Mouse (Mus musculus): ENCODE measurements around the gene Hist1h2ad. TPM values are rescaled to one million over a fixed set of nuclear protein-coding genes. Genes with fewer than 3 reads are reported as not detected.
"Not testable (repeated sequence)": the region's sequence is repeated elsewhere in the genome, so short reads cannot be mapped to it uniquely, and the experiment has no call there.

Hist1h2ad gene
- polyA plus RNA-seq, 1 experiment from 2014 or later = 4.2 TPM

- 74% methylated on average over 3 of the region's 3 CpGs for WGBS
- DNase-seq (ENCODE audit: low spot score) = no peak
- no peaks in the 10 kb centered on the region for H3K36me3 ChIP-seq (ENCODE audit: control insufficient read depth, insufficient read depth, low read length)
- H3K9ac ChIP-seq (ENCODE audit: low read length) = peak overlapping the region; percentile 92; the same call in 1 of the 2 replicates
- peak overlapping the region; percentile 70 for H3K4me2 ChIP-seq (ENCODE audit: low read length)
- no peaks in the 10 kb centered on the region for H3K27me3 ChIP-seq (replicated peaks; ENCODE audit: control insufficient read depth, insufficient read depth, low read length)
- no peak for ATAC-seq (replicated peaks; ENCODE audit: low FRiP score, low TSS enrichment, low read depth)
- peaks cover 16% of the 10 kb centered on the region for H3K4me1 ChIP-seq (replicated peaks; ENCODE audit: control insufficient read depth, insufficient read depth, low read length)
- no peaks in the 10 kb centered on the region for H3K9me3 ChIP-seq (ENCODE audit: control insufficient read depth, low read length)
- no peak overlapping the region for H3K27ac ChIP-seq (ENCODE audit: low read depth)
- H3K4me3 ChIP-seq (ENCODE audit: low read depth, low read length) = peak overlapping the region; percentile 54
These were observed 37.0 kb upstream of the Hist1h2ad start for GRCm38 (mm10) chr13:23537006-23537710.

GRCm38 (mm10) chr13:23538249-23538648, 35.9 kb upstream of the Hist1h2ad start:
- no peaks in the 10 kb centered on the region for H3K27me3 ChIP-seq (replicated peaks; ENCODE audit: control insufficient read depth, insufficient read depth, low read length)
- H3K4me2 ChIP-seq (ENCODE audit: low read length) = no peak overlapping the region
- peaks cover 6% of the 10 kb centered on the region; the same call in 1 of the 2 replicates for H3K4me1 ChIP-seq (replicated peaks; ENCODE audit: control insufficient read depth, insufficient read depth, low read length)
- no peak for ATAC-seq (replicated peaks; ENCODE audit: low FRiP score, low TSS enrichment, low read depth)
- 74% methylated on average over 5 of the region's 5 CpGs for WGBS
- no peak overlapping the region for H3K27ac ChIP-seq (ENCODE audit: low read depth)
- H3K9me3 ChIP-seq (ENCODE audit: control insufficient read depth, low read length) = no peaks in the 10 kb centered on the region
- no peak overlapping the region for H3K9ac ChIP-seq (ENCODE audit: low read length)
- no peaks in the 10 kb centered on the region for H3K36me3 ChIP-seq (ENCODE audit: control insufficient read depth, insufficient read depth, low read length)
- no peak for DNase-seq (ENCODE audit: low spot score)
- H3K4me3 ChIP-seq (ENCODE audit: low read depth, low read length) = no peak overlapping the region

GRCm38 (mm10) chr13:23539821-23540220, 34.4 kb upstream of the Hist1h2ad start:
- 64% methylated on average over 1 of the region's 1 CpGs for WGBS
- not testable (repeated sequence) for H3K4me3 ChIP-seq (ENCODE audit: low read depth, low read length); H3K36me3 ChIP-seq (ENCODE audit: control insufficient read depth, insufficient read depth, low read length); H3K27ac ChIP-seq (ENCODE audit: low read depth); H3K9me3 ChIP-seq (ENCODE audit: control insufficient read depth, low read length); H3K27me3 ChIP-seq (replicated peaks; ENCODE audit: control insufficient read depth, insufficient read depth, low read length); ATAC-seq (replicated peaks; ENCODE audit: low FRiP score, low TSS enrichment, low read depth); DNase-seq (ENCODE audit: low spot score); H3K4me1 ChIP-seq (replicated peaks; ENCODE audit: control insufficient read depth, insufficient read depth, low read length); H3K4me2 ChIP-seq (ENCODE audit: low read length); H3K9ac ChIP-seq (ENCODE audit: low read length)

GRCm38 (mm10) chr13:23541497-23541896, 32.7 kb upstream of the Hist1h2ad start:
- H3K27me3 ChIP-seq (replicated peaks; ENCODE audit: control insufficient read depth, insufficient read depth, low read length) = no peaks in the 10 kb centered on the region
- no peak overlapping the region for H3K9ac ChIP-seq (ENCODE audit: low read length)
- H3K4me2 ChIP-seq (ENCODE audit: low read length) = peak overlapping the region; percentile 94
- 78% methylated on average over 3 of the region's 3 CpGs for WGBS
- H3K4me3 ChIP-seq (ENCODE audit: low read depth, low read length) = no peak overlapping the region
- no peak overlapping the region for H3K27ac ChIP-seq (ENCODE audit: low read depth)
- H3K9me3 ChIP-seq (ENCODE audit: control insufficient read depth, low read length) = no peaks in the 10 kb centered on the region
- no peak for ATAC-seq (replicated peaks; ENCODE audit: low FRiP score, low TSS enrichment, low read depth)
- no peaks in the 10 kb centered on the region for H3K36me3 ChIP-seq (ENCODE audit: control insufficient read depth, insufficient read depth, low read length)
- peaks cover 3% of the 10 kb centered on the region; the same call in 1 of the 2 replicates for H3K4me1 ChIP-seq (replicated peaks; ENCODE audit: control insufficient read depth, insufficient read depth, low read length)
- DNase-seq (ENCODE audit: low spot score) = no peak

- peak overlapping the region; percentile 53 for H3K4me3 ChIP-seq (ENCODE audit: low read depth, low read length)
- H3K9ac ChIP-seq (ENCODE audit: low read length) = peak overlapping the region; percentile 53
- not testable (repeated sequence) for H3K27me3 ChIP-seq (replicated peaks; ENCODE audit: control insufficient read depth, insufficient read depth, low read length); H3K36me3 ChIP-seq (ENCODE audit: control insufficient read depth, insufficient read depth, low read length); H3K4me1 ChIP-seq (replicated peaks; ENCODE audit: control insufficient read depth, insufficient read depth, low read length); H3K9me3 ChIP-seq (ENCODE audit: control insufficient read depth, low read length); ATAC-seq (replicated peaks; ENCODE audit: low FRiP score, low TSS enrichment, low read depth)
- H3K4me2 ChIP-seq (ENCODE audit: low read length) = peak overlapping the region; percentile 94
- peak; percentile 57 for DNase-seq (ENCODE audit: low spot score)
- peak overlapping the region; percentile 98 for H3K27ac ChIP-seq (ENCODE audit: low read depth)
- 9% methylated on average over 3 of the region's 3 CpGs for WGBS
These were observed 31.8 kb upstream of the Hist1h2ad start for GRCm38 (mm10) chr13:23542225-23542980.

- H3K36me3 ChIP-seq (ENCODE audit: control insufficient read depth, insufficient read depth, low read length); H3K27me3 ChIP-seq (replicated peaks; ENCODE audit: control insufficient read depth, insufficient read depth, low read length); H3K4me1 ChIP-seq (replicated peaks; ENCODE audit: control insufficient read depth, insufficient read depth, low read length); H3K9me3 ChIP-seq (ENCODE audit: control insufficient read depth, low read length): not testable (repeated sequence)
- Histone ChIP-seq H3K4me3 (ENCODE audit: low read depth, low read length) (peak within 1 kb of the TSS; percentile 53), H3K9ac (ENCODE audit: low read length) (peak within 1 kb of the TSS; percentile 77), H3K4me2 (ENCODE audit: low read length) (peak within 1 kb of the TSS; percentile 94), H3K27ac (ENCODE audit: low read depth) (peak within 1 kb of the TSS; percentile 98)
- WGBS = 0% methylated on average over 32 of the region's 42 CpGs
- DNase-seq (ENCODE audit: low spot score) = peak; percentile 86
- peak; percentile 92 for ATAC-seq (replicated peaks; ENCODE audit: low FRiP score, low TSS enrichment, low read depth)
These were observed 31.1 kb upstream of the Hist1h2ad start, which contains the start of gene Hist1h2bh for GRCm38 (mm10) chr13:23542999-23543607. TSS of gene Hist1h2bh (minus strand) at chr13:23543392.

- Histone ChIP-seq H3K9ac (ENCODE audit: low read length) (peak within 1 kb of the TSS; percentile 77), H3K27me3 (replicated peaks; ENCODE audit: control insufficient read depth, insufficient read depth, low read length) (no peaks in the 10 kb centered on the region), H3K4me1 (replicated peaks; ENCODE audit: control insufficient read depth, insufficient read depth, low read length) (no peaks in the 10 kb centered on the region), H3K4me2 (ENCODE audit: low read length) (peak within 1 kb of the TSS; percentile 94), H3K27ac (ENCODE audit: low read depth) (peak within 1 kb of the TSS; percentile 98), H3K4me3 (ENCODE audit: low read depth, low read length) (peak within 1 kb of the TSS; percentile 53), H3K9me3 (ENCODE audit: control insufficient read depth, low read length) (no peaks in the 10 kb centered on the region), H3K36me3 (ENCODE audit: control insufficient read depth, insufficient read depth, low read length) (no peaks in the 10 kb centered on the region)
- peak; percentile 91 for ATAC-seq (replicated peaks; ENCODE audit: low FRiP score, low TSS enrichment, low read depth)
- peak; percentile 71 for DNase-seq (ENCODE audit: low spot score)
- under 1% methylated on average over 23 of the region's 45 CpGs for WGBS
These were observed 30.0 kb upstream of the Hist1h2ad start, which contains the start of gene Hist1h3f for GRCm38 (mm10) chr13:23543965-23544786. TSS of gene Hist1h3f (plus strand) at chr13:23544052.

- H3K27ac ChIP-seq (ENCODE audit: low read depth) = peak overlapping the region; percentile 98
- not testable (repeated sequence) for H3K36me3 ChIP-seq (ENCODE audit: control insufficient read depth, insufficient read depth, low read length); ATAC-seq (replicated peaks; ENCODE audit: low FRiP score, low TSS enrichment, low read depth); H3K4me1 ChIP-seq (replicated peaks; ENCODE audit: control insufficient read depth, insufficient read depth, low read length); H3K9me3 ChIP-seq (ENCODE audit: control insufficient read depth, low read length); H3K27me3 ChIP-seq (replicated peaks; ENCODE audit: control insufficient read depth, insufficient read depth, low read length)
- H3K9ac ChIP-seq (ENCODE audit: low read length) = peak overlapping the region; percentile 77
- 1% methylated on average over 13 of the region's 14 CpGs for WGBS
- peak overlapping the region; percentile 37 for H3K4me2 ChIP-seq (ENCODE audit: low read length)
- peak overlapping the region; percentile 53 for H3K4me3 ChIP-seq (ENCODE audit: low read depth, low read length)
- DNase-seq (ENCODE audit: low spot score) = peak; percentile 58
These were observed 29.4 kb upstream of the Hist1h2ad start for GRCm38 (mm10) chr13:23544787-23545120.

All from intestine, embryonic 14.5 days (tissue).